Mouse (Mus musculus): ENCODE data around the gene Cdk17. TPM values are rescaled to one million over a fixed set of nuclear protein-coding genes. Genes with fewer than 3 reads are reported as not detected.
A peak's percentile ranks its signal among the peaks of the same experiment; 100 is the strongest.

The Cdk17 gene
- 100 to 1,000 TPM in 2 of 26 experiments, 10 to 100 TPM in 24; 29.0 to 176 (median 49.5) TPM for total RNA-seq (2018; cell fraction: chromatin; rRNA removed)
- 10 to 100 TPM; 12.8 to 45.6 (median 16.7) TPM for total RNA-seq (2018; cell fraction: cytosol; rRNA removed)
- total RNA-seq (2018; cell fraction: nucleus; rRNA removed): 100 to 1,000 TPM in 2 of 26 experiments, 10 to 100 TPM in 24; 20.4 to 105 (median 36.0) TPM
- polyA plus RNA-seq (2018): 15.0 to 16.1 TPM (median 15.3 TPM) in 3 replicates

DNA sequence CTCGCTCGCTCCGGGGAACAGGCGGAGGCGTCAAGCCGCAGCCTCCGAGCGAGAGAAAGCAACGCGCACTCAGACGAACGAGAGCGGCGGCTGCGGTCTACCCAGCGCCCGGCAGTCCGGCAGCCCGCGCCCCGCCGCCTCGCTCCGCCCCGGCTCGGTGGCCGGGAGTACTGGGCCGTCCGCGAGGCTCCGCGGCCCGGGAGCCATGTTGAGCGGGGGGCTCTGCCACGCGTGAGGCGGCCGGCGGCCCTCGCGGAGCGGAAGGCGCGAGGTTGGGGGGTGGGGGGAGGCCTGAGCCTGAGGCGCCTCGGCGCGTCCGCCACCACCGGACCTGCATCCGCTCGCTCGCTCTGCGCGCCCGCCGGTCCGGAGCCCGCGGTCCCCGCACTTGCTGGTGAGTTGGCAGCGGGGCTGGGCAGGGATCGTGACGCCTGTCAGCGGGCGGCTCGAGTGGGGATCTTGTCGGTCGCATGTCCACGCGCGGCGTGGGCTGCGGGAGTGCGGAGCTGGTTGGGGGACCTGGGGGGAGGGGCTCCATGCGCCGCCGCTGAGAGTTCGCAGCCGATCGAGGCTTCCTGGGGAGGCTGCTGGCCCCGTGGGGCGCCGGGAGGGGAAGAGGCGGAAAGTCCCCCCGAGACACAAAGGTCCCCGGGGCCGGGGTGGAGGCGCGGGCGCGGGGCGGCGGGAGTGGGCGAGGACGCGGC lies at the start of gene Cdk17:
Gene Cdk17 (plus strand): TSS at position 69 of the 704 bp plus-strand sequence.
- no peaks in the 10 kb centered on the region for H3K36me3 ChIP-seq (ENCODE audit: inconsistent target)
- H3K79me2 ChIP-seq (ENCODE audit: inconsistent target): peaks cover 46% of the 10 kb centered on the region
- H3K27ac ChIP-seq: peak within 1 kb of the TSS; percentile 80
- WGBS (ENCODE audit: missing documents): under 1% methylated on average over 84 of the region's 97 CpGs
- H3K4me3 ChIP-seq (ENCODE audit: inconsistent target): peak within 1 kb of the TSS; percentile 71

DNA sequence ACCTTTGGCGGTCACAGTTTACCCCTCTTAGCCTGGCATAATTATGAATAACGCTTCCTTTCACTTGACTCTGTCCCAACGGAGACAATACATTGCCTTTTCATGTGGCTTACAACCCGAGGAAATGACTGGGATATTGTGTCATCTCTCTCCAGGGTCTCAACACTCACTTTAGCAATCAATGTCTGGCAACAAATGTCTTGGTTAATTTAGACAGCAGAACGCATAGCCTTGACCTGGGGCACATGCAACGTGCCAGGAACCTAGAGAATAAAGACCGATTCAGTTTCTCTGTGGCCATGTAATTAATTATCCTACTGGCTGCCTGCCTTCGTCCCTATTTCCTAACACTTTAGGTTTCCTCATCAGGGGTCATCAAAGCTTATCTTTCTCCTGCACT lies 49.3 kb upstream of the Cdk17 start:
- H3K4me3 ChIP-seq (ENCODE audit: inconsistent target): no peak overlapping the region
- no peaks in the 10 kb centered on the region for H3K36me3 ChIP-seq (ENCODE audit: inconsistent target)
- 54% methylated on average over 8 of the region's 8 CpGs for WGBS (ENCODE audit: missing documents)
- no peaks in the 10 kb centered on the region for H3K79me2 ChIP-seq (ENCODE audit: inconsistent target)
- no peak overlapping the region for H3K27ac ChIP-seq

DNA sequence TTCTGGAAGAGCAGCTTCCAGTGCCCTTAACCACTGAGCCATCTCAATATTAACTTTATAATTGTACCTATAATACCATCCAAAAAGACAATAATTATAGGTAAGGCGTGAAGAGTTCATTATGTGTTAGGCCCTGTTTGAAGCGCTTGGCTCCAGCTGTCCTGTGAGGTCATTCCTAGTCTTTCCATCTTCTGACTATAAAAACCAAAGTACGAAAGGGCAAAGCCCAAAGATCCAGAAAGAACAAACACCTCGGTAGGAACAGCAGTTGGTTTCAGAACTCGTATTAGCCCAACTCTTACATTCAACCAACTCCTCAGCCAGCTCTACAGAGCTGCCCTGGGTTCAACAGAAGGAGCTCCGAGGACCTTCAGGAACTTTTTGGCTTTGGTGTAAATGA lies 48.7 kb upstream of the Cdk17 start:
- Histone ChIP-seq H3K4me3 (ENCODE audit: inconsistent target) (no peak overlapping the region), H3K79me2 (ENCODE audit: inconsistent target) (no peaks in the 10 kb centered on the region), H3K36me3 (ENCODE audit: inconsistent target) (no peaks in the 10 kb centered on the region), H3K27ac (no peak overlapping the region)
- 93% methylated on average over 6 of the region's 6 CpGs for WGBS (ENCODE audit: missing documents)

DNA sequence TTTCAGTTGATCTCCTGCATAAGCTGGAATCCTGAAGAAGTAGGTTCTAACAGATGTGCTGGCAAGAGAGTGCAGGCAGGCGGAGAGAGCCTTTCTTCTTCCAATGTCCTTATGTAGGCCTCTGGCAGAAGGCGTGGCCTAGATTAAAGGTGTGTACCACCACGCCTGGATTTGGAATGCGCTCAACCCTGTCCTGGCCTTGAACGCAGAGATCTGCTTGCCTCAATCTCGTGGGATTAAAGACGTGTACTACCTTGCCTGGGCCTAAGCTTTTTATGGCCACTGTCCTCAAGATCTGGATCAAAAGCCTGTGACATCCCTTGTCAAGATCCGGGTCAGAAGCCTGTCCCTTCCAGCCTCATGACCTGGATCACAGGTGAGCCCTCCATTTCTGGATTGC lies 46.7 kb upstream of the Cdk17 start:
- Histone ChIP-seq H3K4me3 (ENCODE audit: inconsistent target) (no peak overlapping the region), H3K27ac (no peak overlapping the region), H3K79me2 (ENCODE audit: inconsistent target) (no peaks in the 10 kb centered on the region), H3K36me3 (ENCODE audit: inconsistent target) (no peaks in the 10 kb centered on the region)
- WGBS (ENCODE audit: missing documents): 94% methylated on average over 8 of the region's 8 CpGs

DNA sequence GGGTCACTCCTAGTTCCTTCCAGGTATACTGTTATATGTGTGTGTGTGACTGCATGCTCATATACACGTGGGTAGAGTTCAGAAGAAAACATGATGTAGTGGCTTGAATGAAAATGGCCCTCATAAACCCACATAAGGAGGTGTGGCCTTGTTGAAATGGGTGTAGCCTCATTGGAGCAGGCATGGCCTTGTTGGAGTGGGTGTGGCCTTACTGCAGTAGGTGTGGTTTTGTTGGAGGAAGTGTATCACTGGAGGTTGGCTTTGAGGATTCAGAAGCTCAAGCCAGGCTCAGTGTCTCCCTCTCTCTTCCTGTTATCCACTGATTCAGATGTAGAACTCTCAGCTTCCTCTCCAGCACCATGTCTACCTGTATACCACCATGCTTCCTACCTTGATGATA lies 45.9 kb upstream of the Cdk17 start:
- Histone ChIP-seq H3K36me3 (ENCODE audit: inconsistent target) (no peaks in the 10 kb centered on the region), H3K79me2 (ENCODE audit: inconsistent target) (no peaks in the 10 kb centered on the region), H3K27ac (no peak overlapping the region), H3K4me3 (ENCODE audit: inconsistent target) (no peak overlapping the region)
- WGBS (ENCODE audit: missing documents): 100% methylated on average over 1 of the region's 1 CpGs

DNA sequence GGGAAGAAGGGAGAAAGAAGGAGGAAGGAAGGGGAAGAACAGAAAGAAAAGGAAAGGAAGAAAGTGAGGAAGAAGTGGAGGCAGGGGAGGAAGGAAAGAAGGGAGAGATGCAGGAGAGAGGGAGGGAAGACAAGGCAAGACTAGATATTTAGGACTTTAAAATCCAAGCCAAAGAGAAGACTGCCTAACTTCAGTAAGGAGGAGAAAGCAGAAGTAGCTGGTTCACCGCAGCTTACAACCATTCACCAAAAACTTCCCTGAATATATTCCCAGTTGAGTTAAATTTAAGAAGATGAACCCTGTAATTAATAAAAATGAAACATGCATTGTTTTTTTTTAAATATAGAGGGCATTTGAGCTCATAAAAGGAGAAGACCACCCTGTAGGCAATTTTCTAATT lies 44.9 kb upstream of the Cdk17 start:
- Histone ChIP-seq H3K36me3 (ENCODE audit: inconsistent target) (no peaks in the 10 kb centered on the region), H3K79me2 (ENCODE audit: inconsistent target) (no peaks in the 10 kb centered on the region), H3K27ac (no peak overlapping the region), H3K4me3 (ENCODE audit: inconsistent target) (no peak overlapping the region)
- 8% methylated on average over 1 of the region's 1 CpGs for WGBS (ENCODE audit: missing documents)

DNA sequence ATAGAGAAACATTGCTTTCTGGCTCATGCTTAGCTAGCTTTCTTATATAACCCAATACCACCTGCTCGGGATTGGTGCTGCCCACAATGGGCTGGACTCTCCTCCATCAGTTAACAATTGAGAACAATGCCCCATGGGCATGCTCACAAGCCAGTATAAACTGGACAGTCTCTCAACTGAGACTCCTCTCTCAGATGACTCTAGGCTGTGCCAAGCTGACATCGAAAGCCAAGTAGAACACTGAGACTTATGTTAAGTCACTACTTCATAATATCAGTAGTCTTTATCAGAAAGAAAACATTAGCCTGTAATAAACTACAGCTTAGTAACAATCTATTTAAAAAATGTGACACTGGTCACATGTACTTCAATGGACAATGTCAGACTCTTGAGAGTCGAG lies 44.0 kb upstream of the Cdk17 start:
- H3K4me3 ChIP-seq (ENCODE audit: inconsistent target): no peak overlapping the region
- H3K27ac ChIP-seq: no peak overlapping the region
- no peaks in the 10 kb centered on the region for H3K79me2 ChIP-seq (ENCODE audit: inconsistent target)
- H3K36me3 ChIP-seq (ENCODE audit: inconsistent target): no peaks in the 10 kb centered on the region
- 60% methylated on average over 3 of the region's 3 CpGs for WGBS (ENCODE audit: missing documents)

DNA sequence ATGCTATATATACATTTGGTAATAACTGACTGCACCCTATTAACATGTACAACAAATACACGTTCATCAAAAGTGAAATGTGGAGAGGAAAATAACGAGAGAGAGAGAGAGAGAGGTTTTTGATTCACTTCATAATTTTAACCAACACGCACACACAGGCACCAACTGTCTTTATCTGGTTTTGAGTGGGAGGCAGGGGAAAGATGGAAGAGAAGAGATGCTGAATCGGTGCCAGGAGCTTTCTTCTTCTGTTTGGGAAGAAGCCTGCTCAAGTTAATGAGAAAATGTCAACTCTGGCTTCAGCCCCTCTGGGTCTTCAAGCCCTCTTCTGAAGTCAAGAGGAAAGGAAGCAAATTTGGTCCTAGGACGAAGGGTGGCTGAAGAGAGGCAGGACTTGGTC lies 40.9 kb upstream of the Cdk17 start:
- Histone ChIP-seq H3K27ac (no peak overlapping the region), H3K79me2 (ENCODE audit: inconsistent target) (no peaks in the 10 kb centered on the region)
- 96% methylated on average over 5 of the region's 5 CpGs for WGBS (ENCODE audit: missing documents)

DNA sequence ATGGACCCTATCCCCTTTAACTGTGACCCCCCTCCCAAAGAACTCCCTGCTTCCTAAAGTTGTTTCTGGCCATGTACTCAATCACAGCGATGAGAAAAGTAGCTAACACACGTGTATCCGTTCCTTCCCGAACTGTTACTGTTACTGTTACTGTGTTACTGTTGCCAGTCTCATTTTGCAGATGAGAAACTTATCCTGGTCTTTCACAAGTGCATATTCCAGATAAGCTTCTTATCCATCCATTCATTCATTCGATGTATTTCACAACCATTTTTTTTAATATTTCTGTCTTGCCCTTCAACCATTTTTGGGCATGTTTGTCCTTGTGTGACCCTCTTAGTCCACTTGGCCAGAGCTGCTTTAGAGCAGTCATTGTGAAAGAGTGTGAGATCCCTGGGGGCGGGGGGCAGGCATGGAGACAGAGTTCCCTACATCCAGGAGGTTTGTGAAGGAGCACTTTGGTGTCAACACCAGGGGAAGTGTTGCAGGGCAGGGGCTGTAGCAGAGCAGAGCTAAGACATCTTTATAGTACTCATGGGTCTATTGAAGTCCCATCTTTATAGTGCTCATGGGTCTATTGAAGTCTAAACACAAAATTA lies 39.3 kb upstream of the Cdk17 start:
- Histone ChIP-seq H3K4me3 (ENCODE audit: inconsistent target) (no peak overlapping the region), H3K27ac (no peak overlapping the region), H3K79me2 (ENCODE audit: inconsistent target) (no peaks in the 10 kb centered on the region), H3K36me3 (ENCODE audit: inconsistent target) (no peaks in the 10 kb centered on the region)
- WGBS (ENCODE audit: missing documents): 94% methylated on average over 6 of the region's 6 CpGs

More for the DNA sequence above, 40.9 kb upstream of the Cdk17 start:
- Histone ChIP-seq H3K36me3 (ENCODE audit: inconsistent target) (no peaks in the 10 kb centered on the region), H3K4me3 (ENCODE audit: inconsistent target) (no peak overlapping the region)

DNA sequence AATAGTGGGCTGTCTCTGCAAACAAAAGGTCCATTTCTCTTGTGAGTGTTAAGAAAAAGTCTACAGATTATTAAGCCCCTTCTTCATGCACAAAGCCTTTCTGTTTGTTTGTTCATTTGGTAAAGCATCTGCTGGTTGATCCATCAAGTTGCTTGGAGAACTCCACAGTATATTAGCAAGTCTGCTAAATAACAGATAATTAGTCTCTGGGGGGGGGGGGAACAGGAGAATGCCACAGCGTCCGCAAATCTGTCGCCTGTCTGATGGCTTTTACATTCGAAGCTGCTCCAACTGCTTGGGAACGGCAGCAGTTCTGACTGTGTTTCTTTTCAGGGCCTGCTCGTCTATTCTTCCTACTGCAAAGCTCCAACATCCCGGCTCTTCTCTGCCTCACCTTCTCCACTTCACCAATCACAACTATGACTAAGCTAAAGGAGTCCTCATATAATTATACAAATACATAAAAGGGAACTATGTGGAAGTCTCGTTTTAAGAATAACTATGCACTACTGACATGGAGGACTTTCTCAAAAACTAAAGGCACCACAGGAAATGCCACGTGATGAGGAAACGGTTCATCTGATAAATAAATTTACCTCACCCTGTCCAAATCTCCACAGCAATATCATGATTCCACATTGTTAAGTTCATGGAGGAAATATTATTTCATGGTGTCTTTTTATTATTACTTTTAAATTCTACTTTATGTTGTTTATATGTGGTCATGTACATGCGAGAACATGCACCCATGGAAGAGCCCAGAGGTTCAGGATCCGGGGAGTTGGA lies 38.1 kb upstream of the Cdk17 start:
- H3K36me3 ChIP-seq (ENCODE audit: inconsistent target): no peaks in the 10 kb centered on the region
- 33% methylated on average over 12 of the region's 12 CpGs for WGBS (ENCODE audit: missing documents)
- peak overlapping the region; percentile 77 for H3K27ac ChIP-seq
- H3K79me2 ChIP-seq (ENCODE audit: inconsistent target): no peaks in the 10 kb centered on the region
- no peak overlapping the region for H3K4me3 ChIP-seq (ENCODE audit: inconsistent target)

DNA sequence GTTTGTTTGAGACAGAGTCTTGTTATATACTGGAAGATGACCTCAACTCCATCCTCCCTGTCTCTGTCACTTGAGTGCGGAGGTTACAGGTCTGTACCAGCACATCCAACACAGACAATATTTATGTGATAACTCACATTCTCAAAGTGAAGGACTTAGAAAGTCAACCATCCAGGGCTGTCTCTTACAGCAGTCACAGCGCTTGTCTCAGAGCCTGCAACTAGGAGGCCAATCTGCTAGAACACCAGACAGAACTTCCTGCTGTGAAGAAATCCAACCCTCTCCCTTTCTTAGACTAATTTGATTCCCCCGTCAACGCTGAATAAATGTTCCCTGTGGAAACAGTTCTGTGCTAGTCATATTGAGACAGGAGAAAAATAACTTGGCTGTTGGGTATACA lies 37.4 kb upstream of the Cdk17 start:
- no peaks in the 10 kb centered on the region for H3K36me3 ChIP-seq (ENCODE audit: inconsistent target)
- WGBS (ENCODE audit: missing documents): 29% methylated on average over 4 of the region's 4 CpGs
- H3K27ac ChIP-seq: peak overlapping the region; percentile 77
- no peak overlapping the region for H3K4me3 ChIP-seq (ENCODE audit: inconsistent target)
- no peaks in the 10 kb centered on the region for H3K79me2 ChIP-seq (ENCODE audit: inconsistent target)

DNA sequence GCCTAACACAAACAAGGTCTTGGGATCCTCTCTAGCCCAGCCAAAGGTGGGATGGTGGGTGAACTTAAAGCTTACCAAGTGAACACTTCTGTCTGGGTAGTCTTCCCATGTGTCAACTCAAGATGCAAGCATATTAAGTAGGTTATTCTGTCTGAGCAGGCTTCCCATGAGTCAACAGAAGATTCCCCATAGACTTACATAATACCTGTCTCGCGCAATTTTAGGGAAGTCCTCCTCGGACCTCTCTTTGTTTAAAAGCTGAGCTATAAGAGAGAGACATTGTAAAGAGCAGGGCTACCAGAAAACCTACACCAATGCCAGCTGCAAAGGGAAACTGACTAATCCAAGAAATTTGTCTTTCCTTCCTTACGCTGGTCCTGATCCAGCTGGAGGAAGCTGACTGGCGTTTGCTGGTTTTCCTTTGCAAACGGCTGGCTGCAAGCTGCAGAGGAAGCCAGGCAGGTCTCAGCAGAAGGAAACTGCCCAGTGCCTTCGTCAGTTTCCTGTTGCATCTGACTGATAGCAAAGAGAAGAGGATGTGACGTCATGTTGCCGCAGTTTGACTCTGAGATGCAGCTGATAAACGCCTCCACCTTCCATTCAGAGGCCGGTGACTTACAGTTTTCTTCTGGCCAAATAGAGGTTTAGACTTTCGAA lies 36.6 kb upstream of the Cdk17 start:
- Histone ChIP-seq H3K36me3 (ENCODE audit: inconsistent target) (no peaks in the 10 kb centered on the region), H3K79me2 (ENCODE audit: inconsistent target) (no peaks in the 10 kb centered on the region), H3K27ac (peak overlapping the region; percentile 77), H3K4me3 (ENCODE audit: inconsistent target) (peak overlapping the region; percentile 32)
- WGBS (ENCODE audit: missing documents): 1% methylated on average over 12 of the region's 12 CpGs

DNA sequence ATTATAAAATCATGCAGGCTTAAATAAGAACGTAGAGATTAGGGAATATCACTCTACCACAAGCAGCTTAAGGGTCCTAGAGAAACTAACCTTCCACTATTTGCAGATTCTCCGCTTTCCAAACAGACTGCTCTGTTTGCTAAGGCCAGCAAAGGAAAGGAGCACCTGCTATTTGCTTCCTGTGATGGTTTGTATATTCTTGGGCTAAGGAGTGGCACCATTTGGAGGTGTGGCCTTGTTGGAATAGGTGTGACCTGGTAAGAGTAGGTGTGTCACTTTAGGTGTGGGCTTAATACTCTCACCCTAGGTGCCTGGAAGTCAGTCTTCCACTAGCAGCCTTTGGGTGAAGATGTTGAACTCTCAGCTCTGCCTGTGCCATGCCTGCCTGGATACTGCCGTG lies 34.6 kb upstream of the Cdk17 start:
- no peaks in the 10 kb centered on the region for H3K36me3 ChIP-seq (ENCODE audit: inconsistent target)
- no peak overlapping the region for H3K27ac ChIP-seq
- H3K4me3 ChIP-seq (ENCODE audit: inconsistent target): no peak overlapping the region
- 77% methylated on average over 3 of the region's 3 CpGs for WGBS (ENCODE audit: missing documents)
- no peaks in the 10 kb centered on the region for H3K79me2 ChIP-seq (ENCODE audit: inconsistent target)

DNA sequence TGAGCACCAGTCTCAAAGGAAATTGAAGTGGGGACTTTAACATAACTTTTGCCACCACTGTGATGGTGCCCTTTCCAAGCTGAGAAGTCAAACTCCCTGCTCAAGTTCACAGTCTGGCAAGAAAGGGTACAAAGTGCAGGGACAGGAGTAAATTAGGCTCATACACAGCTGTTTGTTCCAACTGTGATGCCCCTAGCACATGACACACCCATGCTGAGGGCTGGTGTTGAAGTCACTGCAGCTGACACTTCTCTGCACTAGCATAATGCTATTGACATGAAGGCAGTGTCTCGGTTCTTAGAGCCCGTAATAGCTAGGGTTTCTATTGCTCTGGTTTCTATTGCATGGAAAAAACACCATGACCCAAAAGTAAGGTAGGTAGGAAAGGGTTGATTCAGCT lies 32.1 kb upstream of the Cdk17 start:
- H3K27ac ChIP-seq: no peak overlapping the region
- no peaks in the 10 kb centered on the region for H3K36me3 ChIP-seq (ENCODE audit: inconsistent target)
- no peaks in the 10 kb centered on the region for H3K79me2 ChIP-seq (ENCODE audit: inconsistent target)
- 96% methylated on average over 2 of the region's 2 CpGs for WGBS (ENCODE audit: missing documents)
- no peak overlapping the region for H3K4me3 ChIP-seq (ENCODE audit: inconsistent target)

All from macrophage (primary cell).